Mouse (Mus musculus) T-helper 2 cell (primary cell): Measurements from ENCODE around the gene Kcnt1.

Experiments
- in situ Hi-C: fragments of 300-600 bp; cut with MboI, MseI; formaldehyde crosslinking; loops from one replicate; pipeline ENCODE4 v1.15.1; 2025; ENCODE audit warnings: high pct_unique_total_duplicates

The Kcnt1 gene

DNA sequence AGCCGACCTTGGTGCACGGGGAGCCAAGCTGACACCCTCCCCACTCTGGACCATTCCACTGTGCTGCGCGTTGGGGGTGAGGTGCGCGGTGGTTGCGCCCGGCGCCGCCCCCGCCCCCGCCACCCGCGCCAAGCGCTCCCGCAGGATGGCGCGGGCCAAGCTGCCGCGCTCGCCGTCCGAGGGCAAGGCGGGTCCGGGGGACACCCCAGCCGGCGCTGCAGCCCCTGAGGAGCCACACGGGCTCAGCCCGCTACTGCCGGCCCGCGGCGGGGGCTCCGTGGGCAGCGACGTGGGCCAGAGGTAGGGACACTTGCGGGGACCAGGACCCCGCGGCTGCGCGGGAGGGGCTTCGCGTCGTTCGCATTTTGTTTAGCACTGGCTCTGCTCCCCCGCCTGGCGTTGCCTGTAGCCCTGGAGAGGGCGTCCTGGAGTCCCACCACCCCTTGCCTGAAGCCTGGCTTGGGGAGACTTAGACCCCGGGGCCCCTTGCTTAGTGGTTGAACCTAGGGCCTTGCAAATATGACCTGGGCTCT, 14.3 kb downstream of the Kcnt1 start:
- in situ Hi-C loops: no loop called here

DNA sequence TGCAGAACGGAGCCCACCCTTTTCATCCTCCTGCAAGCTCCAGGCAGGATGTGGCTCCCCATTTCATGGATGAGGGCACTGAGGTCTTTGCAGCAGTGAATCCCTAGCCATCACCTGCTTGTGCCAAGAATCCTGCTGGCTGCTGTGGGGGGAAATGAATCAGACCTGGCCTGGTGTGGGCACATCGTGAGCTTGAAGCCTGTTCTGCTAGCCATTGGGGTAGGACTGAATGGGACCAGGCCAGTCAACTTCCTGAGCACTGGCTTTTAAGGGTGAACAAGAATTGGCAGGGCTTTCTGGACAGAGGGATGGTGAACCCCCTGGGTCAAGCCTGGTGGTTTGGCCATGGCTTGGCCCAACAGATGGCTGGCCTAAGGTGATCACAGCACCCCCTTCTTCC, 15.0 kb downstream of the Kcnt1 start:
- in situ Hi-C loops: no loop called here

GRCm38 (mm10) chr2:25879061-25879460, 15.5 kb downstream of the Kcnt1 start:
- in situ Hi-C loops: no loop called here

DNA sequence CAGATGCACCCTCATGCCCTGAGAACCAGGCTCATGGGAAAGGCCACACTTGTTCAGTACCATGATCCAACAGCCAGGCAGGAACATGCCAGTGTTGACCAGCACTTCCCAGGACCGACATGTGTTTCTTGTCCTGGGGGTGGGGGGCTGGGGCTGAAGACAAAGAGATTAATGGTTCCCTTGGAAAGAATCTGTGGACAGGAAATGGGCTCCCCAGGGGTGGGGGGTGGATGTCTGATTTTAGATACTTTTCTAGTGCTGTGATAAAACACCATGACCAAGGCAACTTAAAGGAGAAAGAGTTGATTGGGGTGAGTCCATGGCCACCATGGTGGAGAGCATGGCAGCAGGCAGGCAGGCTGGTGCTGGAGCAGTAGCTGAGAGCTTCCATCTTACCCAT, 18.7 kb downstream of the Kcnt1 start:
- in situ Hi-C loops: no loop called here

- in situ Hi-C loops: no loop called here
Observed at GRCm38 (mm10) chr2:25884756-25885155, 21.2 kb downstream of the Kcnt1 start.

DNA sequence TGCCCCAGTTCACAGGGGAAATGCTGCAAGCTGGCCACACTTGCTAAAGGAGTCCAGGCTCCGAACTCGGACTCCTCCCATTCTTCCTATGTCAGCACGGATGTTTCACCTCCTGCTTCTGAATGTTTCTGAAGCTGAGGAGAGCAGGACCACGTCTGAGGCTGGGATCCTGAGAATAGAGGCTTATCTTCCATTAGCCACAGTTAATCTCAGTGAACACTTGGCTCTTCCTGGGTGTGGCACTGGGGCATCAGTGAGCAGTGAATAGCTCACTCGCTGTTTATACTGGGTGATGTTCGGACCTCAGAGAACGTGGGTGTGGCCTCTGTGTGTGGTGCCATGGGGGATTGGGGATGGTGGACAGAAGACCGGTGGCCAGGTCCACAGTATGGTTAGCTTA, 23.7 kb downstream of the Kcnt1 start:
- in situ Hi-C loops: no loop called here

- in situ Hi-C loops: no loop called here
Observed at GRCm38 (mm10) chr2:25888144-25888543, 24.6 kb downstream of the Kcnt1 start.

DNA sequence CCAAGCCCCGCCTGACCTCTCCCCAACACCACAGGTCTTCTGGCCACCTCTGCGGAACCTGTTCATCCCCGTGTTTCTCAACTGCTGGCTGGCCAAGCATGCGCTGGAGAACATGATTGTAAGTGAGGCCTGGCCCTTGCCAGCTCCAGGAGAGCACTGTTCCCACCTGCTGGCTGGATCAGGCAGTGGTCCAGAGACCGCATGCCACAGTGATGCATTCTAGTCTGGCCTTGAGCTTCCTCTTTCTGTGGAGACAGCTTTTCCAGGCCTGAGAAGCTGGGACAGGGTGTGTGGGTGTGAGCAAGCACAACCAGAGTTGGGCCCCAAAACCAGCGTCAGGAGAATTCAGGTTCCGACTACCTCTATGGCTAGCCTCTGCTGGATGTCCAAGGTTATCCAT, 28.9 kb downstream of the Kcnt1 start:
- in situ Hi-C loops: no loop called here

DNA sequence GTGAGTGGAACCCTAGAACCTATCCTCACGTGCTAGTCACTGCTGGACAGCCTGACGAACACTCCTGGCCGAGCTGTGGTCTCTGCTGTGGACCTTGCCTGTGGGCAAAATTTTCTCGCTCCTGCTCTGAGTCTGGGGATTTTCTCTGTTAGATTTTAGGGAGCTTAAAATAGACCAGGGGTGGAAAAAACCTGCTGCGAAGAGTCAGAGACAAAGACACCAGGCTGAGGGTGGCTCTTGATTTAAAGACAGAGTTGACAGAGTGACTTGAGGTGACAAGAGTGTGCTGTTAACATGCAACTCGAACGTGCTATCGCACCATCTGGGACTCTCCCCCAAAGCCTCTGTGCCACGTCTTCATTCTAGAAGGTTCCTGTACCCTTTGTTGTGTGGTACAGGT, 35.4 kb downstream of the Kcnt1 start:
- in situ Hi-C loops: no loop called here

- in situ Hi-C loops: loop anchor here (5.0 to 25.0 kb wide), 2 partner anchors 68 to 927 kb away; no protein-coding TSS in a partner anchor
Observed at GRCm38 (mm10) chr2:25909872-25910271, 46.3 kb downstream of the Kcnt1 start.

GRCm38 (mm10) chr2:25913247-25913646, 49.7 kb downstream of the Kcnt1 start:
- in situ Hi-C loops: loop anchor here (25.0 kb wide), 1 partner anchor 924 kb away; no protein-coding TSS in a partner anchor

- in situ Hi-C loops: loop anchor here (25.0 kb wide), 1 partner anchor 923 kb away; no protein-coding TSS in a partner anchor
Observed at GRCm38 (mm10) chr2:25914201-25914600, 50.7 kb downstream of the Kcnt1 start.

- in situ Hi-C loops: loop anchor here (25.0 kb wide), 1 partner anchor 922 kb away; no protein-coding TSS in a partner anchor
Observed at GRCm38 (mm10) chr2:25914821-25915220, 51.3 kb downstream of the Kcnt1 start.

GRCm38 (mm10) chr2:25918408-25918807, 54.9 kb downstream of the Kcnt1 start:
- in situ Hi-C loops: loop anchor here (25.0 kb wide), 1 partner anchor 919 kb away; no protein-coding TSS in a partner anchor

DNA sequence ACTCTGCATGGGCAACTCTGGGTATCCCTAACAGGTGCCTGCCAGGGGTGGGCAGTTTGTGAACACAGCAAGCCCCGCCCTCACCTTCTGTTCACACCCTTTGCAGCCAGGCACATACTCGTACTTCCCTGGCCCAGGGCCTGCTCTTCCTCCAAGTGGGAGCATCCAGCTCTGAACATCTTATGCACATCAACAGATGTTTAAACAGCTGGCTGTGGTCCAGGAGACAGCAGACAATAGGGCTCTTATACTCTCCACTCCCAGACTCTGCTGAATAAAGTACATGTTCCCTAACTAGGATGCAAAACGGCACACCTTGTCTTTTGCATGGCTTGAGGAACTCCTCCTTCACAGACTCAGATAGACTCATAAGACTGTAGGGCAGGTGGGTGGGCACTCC, 56.4 kb downstream of the Kcnt1 start:
- in situ Hi-C loops: loop anchor here (25.0 kb wide), 1 partner anchor 917 kb away; no protein-coding TSS in a partner anchor

- in situ Hi-C loops: loop anchor here (25.0 kb wide), 1 partner anchor 914 kb away; no protein-coding TSS in a partner anchor
Observed at GRCm38 (mm10) chr2:25923799-25924198, 60.3 kb downstream of the Kcnt1 start.

GRCm38 (mm10) chr2:25924934-25925333, 61.4 kb downstream of the Kcnt1 start:
- in situ Hi-C loops: loop anchor here (25.0 kb wide), 1 partner anchor 912 kb away; no protein-coding TSS in a partner anchor

- in situ Hi-C loops: no loop called here
Observed at GRCm38 (mm10) chr2:25927821-25928220, 64.3 kb downstream of the Kcnt1 start.

- in situ Hi-C loops: no loop called here
Observed at GRCm38 (mm10) chr2:25931249-25931859, 67.8 kb downstream of the Kcnt1 start.

DNA sequence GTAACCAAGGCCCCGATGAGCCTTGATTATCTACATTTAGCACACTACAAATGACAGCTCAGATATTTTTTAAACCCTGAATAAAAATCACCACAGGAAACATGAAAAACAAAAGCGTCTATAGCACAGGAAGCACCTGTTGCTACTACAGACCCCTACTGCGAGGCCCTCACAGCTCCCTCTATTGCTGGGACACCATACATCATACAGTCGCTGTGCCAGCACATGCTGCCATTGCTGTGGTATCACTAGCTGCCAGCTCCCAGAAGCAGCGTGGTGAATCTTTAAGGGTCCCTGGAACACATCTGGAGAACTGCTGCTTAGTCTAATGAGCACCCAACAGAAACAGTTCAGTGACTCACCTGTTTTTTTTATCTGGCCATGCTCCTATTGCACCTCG, 77.0 kb downstream of the Kcnt1 start:
- in situ Hi-C loops: no loop called here

GRCm38 (mm10) chr2:25943822-25944221, 80.3 kb downstream of the Kcnt1 start:
- in situ Hi-C loops: no loop called here

- in situ Hi-C loops: no loop called here
Observed at GRCm38 (mm10) chr2:25947950-25948349, 84.4 kb downstream of the Kcnt1 start.

- in situ Hi-C loops: no loop called here
Observed at GRCm38 (mm10) chr2:25949291-25949690, 85.8 kb downstream of the Kcnt1 start.
